Mouse (Mus musculus): Measurements from ENCODE around the gene Aadacl3. TPM values are rescaled to one million over a fixed set of nuclear protein-coding genes. Genes with fewer than 3 reads are reported as not detected.

Aadacl3 gene
- not detected in 2 replicates for polyA plus RNA-seq (2015; fragmentation: Nextera tagmentation; extraction: Ambion mirVana)

DNA sequence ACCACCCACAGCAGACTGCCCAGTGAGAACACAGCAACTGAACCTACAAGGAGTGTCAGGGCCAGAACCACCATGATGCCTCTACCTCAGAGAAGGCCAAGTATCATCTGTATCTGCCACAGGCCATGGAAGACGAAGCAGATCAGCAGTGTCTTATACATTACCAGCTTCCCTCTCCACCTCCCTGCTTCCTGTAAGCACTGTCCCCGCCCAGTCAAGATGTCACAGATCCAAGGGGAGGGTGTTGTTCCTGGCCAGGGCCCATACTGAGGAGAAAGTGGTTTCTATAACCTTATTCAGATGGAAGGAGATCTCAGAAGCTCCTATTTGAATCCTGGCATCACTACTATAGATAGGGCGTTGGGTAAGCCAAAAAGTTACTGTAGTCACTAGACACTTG lies at the start of gene Aadacl3:
TSS of gene Aadacl3 (minus strand) at position 101 of the 400 bp plus-strand sequence.
- no peak within 1 kb of the TSS for H3K9ac ChIP-seq
- H3K36me3 ChIP-seq: no peaks in the 10 kb centered on the region
- H3K4me1 ChIP-seq (replicated peaks): no peaks in the 10 kb centered on the region
- no peak within 1 kb of the TSS for H3K4me2 ChIP-seq
- H3K4me3 ChIP-seq: no peak within 1 kb of the TSS
- no peak within 1 kb of the TSS for H3K27ac ChIP-seq (replicated peaks)
- H3K9me3 ChIP-seq: peaks cover 17% of the 10 kb centered on the region
- H3K27me3 ChIP-seq: no peaks in the 10 kb centered on the region
- no peak for ATAC-seq (ENCODE audit: low read depth)
- 73% methylated on average over 3 of the region's 3 CpGs for WGBS

DNA sequence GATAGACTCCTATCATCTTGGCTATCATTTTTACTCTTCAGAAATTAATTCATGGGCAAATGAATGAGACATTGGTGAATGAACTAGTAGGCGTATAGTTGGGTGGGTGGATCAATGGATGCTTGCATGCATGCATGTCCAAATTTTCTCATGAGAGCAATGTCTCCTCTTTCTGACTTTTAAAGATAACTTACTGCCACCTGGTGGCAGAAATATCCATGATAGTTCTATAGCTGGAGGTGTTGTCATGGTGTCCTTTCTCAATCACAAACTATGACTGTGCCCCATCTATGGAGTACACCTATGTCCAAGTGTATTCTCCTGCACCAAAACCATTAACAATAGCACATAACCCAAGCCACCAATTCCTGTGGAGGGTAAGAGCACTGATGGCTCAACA lies 43.0 kb upstream of the Aadacl3 start:
- Histone ChIP-seq H3K9me3 (peaks cover 28% of the 10 kb centered on the region), H3K36me3 (no peaks in the 10 kb centered on the region), H3K9ac (no peak overlapping the region), H3K27me3 (no peaks in the 10 kb centered on the region), H3K4me2 (no peak overlapping the region), H3K4me1 (replicated peaks) (no peaks in the 10 kb centered on the region), H3K27ac (replicated peaks) (no peak overlapping the region), H3K4me3 (no peak overlapping the region)
- no peak for ATAC-seq (ENCODE audit: low read depth)
- 84% methylated on average over 1 of the region's 1 CpGs for WGBS

DNA sequence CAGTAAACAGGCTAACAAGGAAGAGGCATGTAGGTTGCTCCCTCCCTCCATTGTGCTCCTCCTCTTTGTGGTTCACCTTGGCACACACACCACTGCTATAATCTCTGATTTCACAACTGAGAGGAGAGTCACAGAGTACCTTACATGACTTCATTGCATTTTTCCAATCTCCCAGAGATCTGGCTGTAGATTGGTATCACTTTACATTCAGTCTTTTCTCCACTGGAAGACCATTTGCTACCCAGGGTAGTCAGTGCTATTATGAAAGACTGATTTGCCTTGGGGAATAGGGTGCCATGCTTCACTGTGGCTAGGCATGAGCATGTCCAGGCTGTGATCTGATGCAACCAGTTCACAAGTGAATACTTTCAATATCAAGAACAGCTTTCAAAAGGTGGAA lies 29.8 kb upstream of the Aadacl3 start:
- no peak overlapping the region for H3K27ac ChIP-seq (replicated peaks)
- H3K4me3 ChIP-seq: no peak overlapping the region
- no peaks in the 10 kb centered on the region for H3K4me1 ChIP-seq (replicated peaks)
- H3K27me3 ChIP-seq: no peaks in the 10 kb centered on the region
- peaks cover 13% of the 10 kb centered on the region for H3K9me3 ChIP-seq
- ATAC-seq (ENCODE audit: low read depth): no peak
- H3K9ac ChIP-seq: no peak overlapping the region
- H3K36me3 ChIP-seq: no peaks in the 10 kb centered on the region
- H3K4me2 ChIP-seq: no peak overlapping the region

DNA sequence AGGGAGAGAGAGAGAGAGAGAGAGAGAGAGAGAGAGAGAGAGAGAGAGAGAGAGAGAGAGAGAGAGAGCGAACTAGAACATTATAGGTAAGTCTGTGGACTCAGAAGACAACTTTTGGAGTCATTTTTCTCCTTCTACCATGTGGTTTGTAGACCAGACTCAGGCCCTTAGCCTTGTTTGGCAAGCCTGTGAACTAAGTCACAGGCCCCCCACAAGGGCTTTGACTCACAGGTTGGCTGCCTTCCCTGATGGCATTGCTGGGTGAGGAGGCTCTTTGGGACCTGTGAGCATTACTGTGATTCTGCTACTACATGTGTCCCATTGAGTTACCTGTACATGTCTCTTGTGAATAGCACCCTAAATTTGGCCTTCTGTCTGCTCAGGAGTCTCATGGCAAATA lies 4.5 kb upstream of the Aadacl3 start:
- Histone ChIP-seq H3K9me3 (peaks cover 17% of the 10 kb centered on the region), H3K4me1 (replicated peaks) (no peaks in the 10 kb centered on the region), H3K4me3 (no peak overlapping the region), H3K27me3 (no peaks in the 10 kb centered on the region), H3K36me3 (no peaks in the 10 kb centered on the region), H3K27ac (replicated peaks) (no peak overlapping the region), H3K4me2 (no peak overlapping the region), H3K9ac (no peak overlapping the region)
- WGBS: 78% methylated on average over 1 of the region's 1 CpGs
- ATAC-seq (ENCODE audit: low read depth): no peak

- WGBS: 84% methylated on average over 2 of the region's 2 CpGs
- no peaks in the 10 kb centered on the region for H3K36me3 ChIP-seq
- peaks cover 17% of the 10 kb centered on the region for H3K9me3 ChIP-seq
- H3K9ac ChIP-seq: no peak overlapping the region
- ATAC-seq (ENCODE audit: low read depth): no peak
- no peak overlapping the region for H3K27ac ChIP-seq (replicated peaks)
- H3K4me2 ChIP-seq: no peak overlapping the region
- no peaks in the 10 kb centered on the region for H3K27me3 ChIP-seq
- no peaks in the 10 kb centered on the region for H3K4me1 ChIP-seq (replicated peaks)
- H3K4me3 ChIP-seq: no peak overlapping the region
Measured at GRCm38 (mm10) chr4:144465206-144465605, 1.6 kb upstream of the Aadacl3 start.

DNA sequence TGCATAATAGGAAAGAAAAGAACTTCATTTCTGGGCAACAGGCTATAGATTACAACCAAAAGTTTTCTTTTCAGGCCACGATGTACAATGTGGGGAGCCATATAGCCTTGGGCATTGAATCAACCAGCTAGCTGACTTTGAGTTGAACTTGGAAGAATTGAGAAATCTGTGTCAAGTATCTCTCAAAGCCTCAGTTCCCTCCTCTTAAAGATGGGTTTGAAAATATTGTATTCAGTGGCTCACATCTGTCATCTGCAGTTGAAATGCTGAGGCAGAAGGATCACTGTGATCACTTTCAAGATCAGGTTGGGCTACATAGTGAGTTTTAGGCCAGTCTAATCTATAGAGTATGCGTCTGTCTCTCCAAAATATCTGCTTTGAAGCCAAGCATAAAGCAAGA lies 10.3 kb downstream of the Aadacl3 start, which contains the start of gene Gm9944:
TSS of gene Gm9944 (minus strand) at position 101 of the 400 bp plus-strand sequence.
- peaks cover 4% of the 10 kb centered on the region for H3K9me3 ChIP-seq
- no peak for ATAC-seq (ENCODE audit: low read depth)
- no peak within 1 kb of the TSS for H3K4me3 ChIP-seq
- no peak within 1 kb of the TSS for H3K9ac ChIP-seq
- H3K4me2 ChIP-seq: no peak within 1 kb of the TSS
- H3K27me3 ChIP-seq: no peaks in the 10 kb centered on the region
- 79% methylated on average over 2 of the region's 2 CpGs for WGBS
- H3K4me1 ChIP-seq (replicated peaks): no peaks in the 10 kb centered on the region
- H3K36me3 ChIP-seq: no peaks in the 10 kb centered on the region
- no peak within 1 kb of the TSS for H3K27ac ChIP-seq (replicated peaks)

- Histone ChIP-seq H3K9ac (no peak overlapping the region), H3K4me1 (replicated peaks) (no peaks in the 10 kb centered on the region), H3K27me3 (no peaks in the 10 kb centered on the region), H3K27ac (replicated peaks) (no peak overlapping the region), H3K4me2 (no peak overlapping the region), H3K4me3 (no peak overlapping the region), H3K9me3 (no peaks in the 10 kb centered on the region), H3K36me3 (no peaks in the 10 kb centered on the region)
- ATAC-seq (ENCODE audit: low read depth): no peak
- 83% methylated on average over 2 of the region's 2 CpGs for WGBS
Measured at GRCm38 (mm10) chr4:144448546-144448945, 15.0 kb downstream of the Aadacl3 start.

DNA sequence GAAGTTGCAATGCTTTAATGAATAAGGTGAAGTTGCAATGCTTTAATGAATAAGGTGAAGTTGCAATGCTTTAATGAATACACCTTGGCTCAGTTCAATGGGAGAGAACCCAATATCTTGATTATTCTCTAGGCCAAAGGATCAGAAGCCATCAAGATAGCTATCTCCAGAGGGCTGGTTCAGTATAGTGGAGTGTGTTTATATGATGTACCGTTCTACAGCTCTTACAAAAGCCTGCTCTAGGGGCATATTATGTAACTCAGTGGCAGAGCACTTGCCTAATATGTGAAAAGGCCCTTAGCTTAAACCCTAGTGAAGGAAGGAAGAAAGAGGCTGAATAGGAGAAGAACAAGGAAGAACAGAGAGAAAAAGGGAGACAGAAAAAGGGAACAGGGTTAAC lies 22.0 kb downstream of the Aadacl3 start:
- Histone ChIP-seq H3K36me3 (no peaks in the 10 kb centered on the region), H3K9ac (no peak overlapping the region), H3K4me1 (replicated peaks) (no peaks in the 10 kb centered on the region), H3K27ac (replicated peaks) (no peak overlapping the region), H3K4me2 (no peak overlapping the region), H3K4me3 (no peak overlapping the region), H3K9me3 (peaks cover 11% of the 10 kb centered on the region; the same call in 1 of the 2 replicates), H3K27me3 (no peaks in the 10 kb centered on the region)
- ATAC-seq (ENCODE audit: low read depth): no peak
- WGBS: 85% methylated on average over 1 of the region's 1 CpGs

GRCm38 (mm10) chr4:144441095-144441494 lies 22.5 kb downstream of the Aadacl3 start:
- Histone ChIP-seq H3K9me3 (peaks cover 11% of the 10 kb centered on the region; the same call in 1 of the 2 replicates), H3K36me3 (no peaks in the 10 kb centered on the region), H3K27me3 (no peaks in the 10 kb centered on the region), H3K27ac (replicated peaks) (no peak overlapping the region), H3K4me2 (no peak overlapping the region), H3K9ac (no peak overlapping the region), H3K4me1 (replicated peaks) (no peaks in the 10 kb centered on the region), H3K4me3 (no peak overlapping the region)
- no peak for ATAC-seq (ENCODE audit: low read depth)
- 87% methylated on average over 4 of the region's 4 CpGs for WGBS

- no peaks in the 10 kb centered on the region for H3K4me1 ChIP-seq (replicated peaks)
- no peak within 1 kb of the TSS for H3K4me2 ChIP-seq
- H3K9me3 ChIP-seq: peaks cover 11% of the 10 kb centered on the region; the same call in 1 of the 2 replicates
- H3K4me3 ChIP-seq: no peak within 1 kb of the TSS
- no peaks in the 10 kb centered on the region for H3K27me3 ChIP-seq
- H3K9ac ChIP-seq: no peak within 1 kb of the TSS
- no peak within 1 kb of the TSS for H3K27ac ChIP-seq (replicated peaks)
- H3K36me3 ChIP-seq: no peaks in the 10 kb centered on the region
- ATAC-seq (ENCODE audit: low read depth): no peak
Measured at GRCm38 (mm10) chr4:144438672-144439071, 24.9 kb downstream of the Aadacl3 start, which contains the start of gene 1700012P22Rik. TSS of gene 1700012P22Rik (minus strand) at chr4:144438772.

DNA sequence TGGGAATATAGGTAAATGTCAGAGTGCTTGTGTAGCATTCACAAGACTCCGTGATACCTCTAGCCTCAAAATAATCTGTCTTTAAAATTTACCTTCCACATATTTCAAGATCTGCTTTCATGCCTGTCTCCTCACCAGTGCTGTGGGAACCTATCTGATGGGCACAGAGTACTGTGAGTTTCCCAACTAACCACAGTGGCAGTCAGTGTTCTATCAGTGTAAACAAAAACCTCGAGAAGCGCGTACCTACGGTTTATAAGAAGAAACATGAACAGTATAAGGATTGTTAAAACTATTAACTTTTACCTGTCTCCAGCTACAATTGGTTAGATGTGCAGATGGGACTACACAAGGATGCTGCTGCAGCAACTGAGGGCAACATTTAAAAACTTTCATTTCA lies 30.3 kb downstream of the Aadacl3 start:
- H3K4me1 ChIP-seq (replicated peaks): no peaks in the 10 kb centered on the region
- H3K9me3 ChIP-seq: peaks cover 11% of the 10 kb centered on the region
- no peak overlapping the region for H3K4me2 ChIP-seq
- ATAC-seq (ENCODE audit: low read depth): no peak
- 91% methylated on average over 5 of the region's 5 CpGs for WGBS
- no peak overlapping the region for H3K4me3 ChIP-seq
- H3K9ac ChIP-seq: no peak overlapping the region
- no peaks in the 10 kb centered on the region for H3K36me3 ChIP-seq
- no peaks in the 10 kb centered on the region for H3K27me3 ChIP-seq
- H3K27ac ChIP-seq (replicated peaks): no peak overlapping the region

DNA sequence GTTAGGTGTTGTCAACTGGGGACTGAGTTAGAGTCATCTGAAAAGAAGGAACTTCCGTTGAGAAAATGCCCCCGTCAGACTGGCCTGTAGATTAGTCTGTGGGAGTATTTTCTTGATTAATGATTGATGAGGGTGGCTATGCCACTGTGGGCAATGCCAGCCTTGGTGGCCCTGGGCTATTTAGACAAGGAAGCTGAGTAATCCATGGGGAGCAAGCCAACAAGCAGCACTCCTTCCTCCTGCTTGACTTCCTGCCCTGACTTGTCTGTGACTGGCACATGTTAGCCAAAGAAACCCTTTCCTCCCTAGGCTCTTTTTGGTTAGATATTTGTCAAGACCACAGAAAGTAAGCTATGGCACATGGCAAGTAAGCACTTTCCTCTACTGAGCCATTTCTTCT lies 32.8 kb downstream of the Aadacl3 start:
- Histone ChIP-seq H3K27me3 (no peaks in the 10 kb centered on the region), H3K9me3 (peaks cover 11% of the 10 kb centered on the region), H3K36me3 (no peaks in the 10 kb centered on the region), H3K9ac (no peak overlapping the region), H3K4me1 (replicated peaks) (no peaks in the 10 kb centered on the region), H3K4me3 (no peak overlapping the region), H3K27ac (replicated peaks) (no peak overlapping the region), H3K4me2 (no peak overlapping the region)
- no peak for ATAC-seq (ENCODE audit: low read depth)
- 80% methylated on average over 2 of the region's 2 CpGs for WGBS

GRCm38 (mm10) chr4:144428868-144429267 lies 34.7 kb downstream of the Aadacl3 start:
- H3K9me3 ChIP-seq: peaks cover 11% of the 10 kb centered on the region
- no peaks in the 10 kb centered on the region for H3K4me1 ChIP-seq (replicated peaks)
- no peak overlapping the region for H3K4me3 ChIP-seq
- no peak overlapping the region for H3K4me2 ChIP-seq
- H3K9ac ChIP-seq: no peak overlapping the region
- no peaks in the 10 kb centered on the region for H3K27me3 ChIP-seq
- WGBS: 27% methylated on average over 3 of the region's 3 CpGs
- H3K27ac ChIP-seq (replicated peaks): no peak overlapping the region
- no peaks in the 10 kb centered on the region for H3K36me3 ChIP-seq
- no peak for ATAC-seq (ENCODE audit: low read depth)
